Mouse (Mus musculus): ENCODE measurements around the gene Gm8764.
"Not testable (repeated sequence)": the region's sequence is repeated elsewhere in the genome, so short reads cannot be mapped to it uniquely, and the experiment has no call there.

Gm8764 gene

DNA sequence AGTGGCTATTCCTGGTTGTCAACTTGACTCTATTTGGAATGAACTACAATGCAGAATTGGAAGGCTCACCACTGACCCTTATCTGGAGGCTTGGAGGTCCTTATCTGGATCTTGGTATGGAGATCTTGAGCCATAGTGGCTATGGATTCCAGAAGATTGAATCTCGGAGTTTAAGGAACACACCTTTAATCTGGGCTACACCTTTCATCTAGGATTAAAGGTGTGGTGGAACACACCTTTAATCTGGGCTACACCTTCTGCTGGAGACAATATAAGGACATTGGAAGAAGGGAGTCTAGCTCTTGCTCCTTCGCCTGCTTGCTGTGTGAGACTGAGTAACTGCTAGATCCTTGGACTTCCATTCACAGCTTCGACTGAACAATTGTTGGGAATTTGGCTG, at the start of gene Gm8764:
Gm8764 (plus strand) TSS at position 301 of the 400 bp plus-strand sequence.
- DNase-seq (ENCODE audit: low read depth, low spot score), result not testable (repeated sequence)

GRCm38 (mm10) chr10:104110044-104110443, 49.8 kb upstream of the Gm8764 start:
- no peak for DNase-seq (ENCODE audit: low read depth, low spot score)

- DNase-seq (ENCODE audit: low read depth, low spot score), result no peak
Measured at GRCm38 (mm10) chr10:104118312-104118711, 41.5 kb upstream of the Gm8764 start.

- not testable (repeated sequence) for DNase-seq (ENCODE audit: low read depth, low spot score)
Measured at GRCm38 (mm10) chr10:104142687-104143086, 17.1 kb upstream of the Gm8764 start, which contains the start of gene Gm21293. Gene Gm21293, plus strand, starts transcription at chr10:104142987.

DNA sequence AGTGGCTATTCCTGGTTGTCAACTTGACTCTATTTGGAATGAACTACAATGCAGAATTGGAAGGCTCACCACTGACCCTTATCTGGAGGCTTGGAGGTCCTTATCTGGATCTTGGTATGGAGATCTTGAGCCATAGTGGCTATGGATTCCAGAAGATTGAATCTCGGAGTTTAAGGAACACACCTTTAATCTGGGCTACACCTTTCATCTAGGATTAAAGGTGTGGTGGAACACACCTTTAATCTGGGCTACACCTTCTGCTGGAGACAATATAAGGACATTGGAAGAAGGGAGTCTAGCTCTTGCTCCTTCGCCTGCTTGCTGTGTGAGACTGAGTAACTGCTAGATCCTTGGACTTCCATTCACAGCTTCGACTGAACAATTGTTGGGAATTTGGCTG, 8.6 kb upstream of the Gm8764 start, which contains the start of gene Gm6763:
Gm6763 (plus strand) TSS at position 301 of the 400 bp plus-strand sequence.
- DNase-seq (ENCODE audit: low read depth, low spot score), result not testable (repeated sequence)

DNA sequence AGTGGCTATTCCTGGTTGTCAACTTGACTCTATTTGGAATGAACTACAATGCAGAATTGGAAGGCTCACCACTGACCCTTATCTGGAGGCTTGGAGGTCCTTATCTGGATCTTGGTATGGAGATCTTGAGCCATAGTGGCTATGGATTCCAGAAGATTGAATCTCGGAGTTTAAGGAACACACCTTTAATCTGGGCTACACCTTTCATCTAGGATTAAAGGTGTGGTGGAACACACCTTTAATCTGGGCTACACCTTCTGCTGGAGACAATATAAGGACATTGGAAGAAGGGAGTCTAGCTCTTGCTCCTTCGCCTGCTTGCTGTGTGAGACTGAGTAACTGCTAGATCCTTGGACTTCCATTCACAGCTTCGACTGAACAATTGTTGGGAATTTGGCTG, 8.4 kb downstream of the Gm8764 start, which contains the start of gene Gm21304:
Gm21304 (plus strand) TSS at position 301 of the 400 bp plus-strand sequence.
- DNase-seq (ENCODE audit: low read depth, low spot score), result not testable (repeated sequence)

DNA sequence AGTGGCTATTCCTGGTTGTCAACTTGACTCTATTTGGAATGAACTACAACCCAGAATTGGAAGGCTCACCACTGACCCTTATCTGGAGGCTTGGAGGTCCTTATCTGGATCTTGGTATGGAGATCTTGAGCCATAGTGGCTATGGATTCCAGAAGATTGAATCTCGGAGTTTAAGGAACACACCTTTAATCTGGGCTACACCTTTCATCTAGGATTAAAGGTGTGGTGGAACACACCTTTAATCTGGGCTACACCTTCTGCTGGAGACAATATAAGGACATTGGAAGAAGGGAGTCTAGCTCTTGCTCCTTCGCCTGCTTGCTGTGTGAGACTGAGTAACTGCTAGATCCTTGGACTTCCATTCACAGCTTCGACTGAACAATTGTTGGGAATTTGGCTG, 16.9 kb downstream of the Gm8764 start, which contains the start of gene Gm21312:
Gm21312 (plus strand) TSS at position 301 of the 400 bp plus-strand sequence.
- DNase-seq (ENCODE audit: low read depth, low spot score), result not testable (repeated sequence)

DNA sequence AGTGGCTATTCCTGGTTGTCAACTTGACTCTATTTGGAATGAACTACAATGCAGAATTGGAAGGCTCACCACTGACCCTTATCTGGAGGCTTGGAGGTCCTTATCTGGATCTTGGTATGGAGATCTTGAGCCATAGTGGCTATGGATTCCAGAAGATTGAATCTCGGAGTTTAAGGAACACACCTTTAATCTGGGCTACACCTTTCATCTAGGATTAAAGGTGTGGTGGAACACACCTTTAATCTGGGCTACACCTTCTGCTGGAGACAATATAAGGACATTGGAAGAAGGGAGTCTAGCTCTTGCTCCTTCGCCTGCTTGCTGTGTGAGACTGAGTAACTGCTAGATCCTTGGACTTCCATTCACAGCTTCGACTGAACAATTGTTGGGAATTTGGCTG, 25.4 kb downstream of the Gm8764 start, which contains the start of gene Gm20765:
Gm20765 (plus strand) TSS at position 301 of the 400 bp plus-strand sequence.
- not testable (repeated sequence) for DNase-seq (ENCODE audit: low read depth, low spot score)

- DNase-seq (ENCODE audit: low read depth, low spot score), result not testable (repeated sequence)
Measured at GRCm38 (mm10) chr10:104193742-104194141, 33.9 kb downstream of the Gm8764 start, which contains the start of gene Gm4340. Gene Gm4340, plus strand, starts transcription at chr10:104194042.

GRCm38 (mm10) chr10:104209655-104210054, 49.8 kb downstream of the Gm8764 start:
- DNase-seq (ENCODE audit: low read depth, low spot score), result no peak

DNA sequence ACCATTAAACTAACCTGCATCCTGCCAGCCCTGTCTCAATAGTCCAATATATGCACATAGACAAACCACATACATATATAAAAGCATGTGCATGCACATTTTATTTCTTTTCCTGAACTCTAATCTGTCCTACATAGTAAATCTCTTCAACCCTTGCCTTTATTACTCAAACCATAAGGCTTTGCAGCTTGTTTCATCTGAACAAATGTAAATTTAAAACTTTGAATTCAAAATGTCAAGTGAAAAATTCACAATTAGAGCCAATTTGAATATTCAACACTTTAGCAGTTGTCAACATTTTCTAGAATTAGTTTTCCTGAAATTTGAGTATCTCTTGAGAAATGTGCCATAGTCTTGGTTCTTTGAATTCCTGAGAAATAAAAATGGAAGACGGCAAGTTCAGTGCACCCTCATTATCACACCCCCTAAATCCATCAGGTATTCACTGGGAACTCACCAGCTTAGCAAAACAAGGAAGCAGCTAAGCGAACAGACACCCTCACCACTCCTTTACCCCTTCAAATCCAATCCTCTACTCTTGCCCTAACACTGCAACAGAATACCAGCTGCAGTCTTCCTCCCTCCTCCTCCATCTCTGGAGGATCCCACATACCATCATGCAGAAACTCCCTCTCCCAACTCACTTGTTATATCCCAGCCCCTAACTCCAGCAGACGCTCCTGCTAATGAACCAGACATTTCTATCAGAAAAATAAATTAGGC, 50.6 kb downstream of the Gm8764 start:
- DNase-seq (ENCODE audit: low read depth, low spot score), result no peak

Measured in mesoderm, embryonic 11.5 days (tissue).